Mouse (Mus musculus) liver, adult 2 months (tissue): ENCODE measurements around the gene Timm8a2.

ENCODE experiments used
- CTCF ChIP-seq: fragments of 200-500 bp; IDR thresholded peaks from 2 replicates; pipeline ENCODE4 v1.5.1; 2011; ENCODE audit warnings: low read depth, low read length, control low read depth
- POLR2A ChIP-seq: fragments of 200-500 bp; IDR thresholded peaks from 2 replicates; pipeline ENCODE4 v1.6.1; 2011; ENCODE audit warnings: low read length, control low read depth; ENCODE audit not compliant: insufficient read depth; ENCODE audit errors: extremely low read depth

DNA sequence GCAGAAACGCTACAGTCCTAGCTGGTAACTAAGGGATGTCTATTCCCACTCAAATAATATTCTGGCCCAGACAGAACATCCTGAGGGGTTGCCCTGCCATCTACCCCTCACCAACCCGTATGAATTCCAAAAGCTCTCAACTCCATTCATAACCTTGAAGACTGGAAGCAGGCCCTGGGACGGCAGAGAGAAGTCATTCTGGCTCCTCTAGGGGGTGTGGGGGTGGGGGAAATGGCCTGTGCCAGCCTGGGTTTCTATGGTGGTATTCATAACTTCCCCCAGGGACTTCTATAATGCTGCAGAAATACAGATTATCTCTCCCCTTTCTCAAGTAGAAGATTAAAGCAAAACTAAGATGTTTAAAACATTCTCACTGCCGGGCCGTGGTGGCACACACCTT, 45.4 kb downstream of the Timm8a2 start:
- TF ChIP-seq POLR2A: no peak
- TF ChIP-seq CTCF: no peak
